Mouse (Mus musculus) megakaryocyte, adult 5-6 weeks (primary cell): Measurements from ENCODE around the gene Sertad3. TPM values are rescaled to one million over a fixed set of nuclear protein-coding genes. Genes with fewer than 3 reads are reported as not detected.
A peak's percentile ranks its signal among the peaks of the same experiment; 100 is the strongest.
"Not testable (repeated sequence)": the region's sequence is repeated elsewhere in the genome, so short reads cannot be mapped to it uniquely, and the experiment has no call there.

Experiments used
- ATAC-seq: 2 replicates; pipeline ENCODE4 v1.8.0; 2016; ENCODE audit warnings: mild to moderate bottlenecking, inconsistent platforms; ENCODE audit not compliant: poor library complexity, severe bottlenecking
- total RNA-seq, 2 experiments: library from RNA; stranded (forward) in 1 of 2; stranded (reverse) in 1 of 2; fragments of 153-499, 151-499 nt in 1 of 2; fragments of 221-1000, 200-1000 nt in 1 of 2; gene quantifications; 2 replicates each; pipeline versions ENCODE4 v1.2.3 to v1.2.4; 2015 to 2017

The Sertad3 gene
- total RNA-seq, 2 experiments from 2014 or later, result 5.8 to 11.6 TPM

- peak; percentile 60 for ATAC-seq
These were observed 17.2 kb downstream of the Sertad3 start for GRCm38 (mm10) chr7:27490543-27491329.

- no peak for ATAC-seq
These were observed 18.3 kb downstream of the Sertad3 start for GRCm38 (mm10) chr7:27491856-27492255.

GRCm38 (mm10) chr7:27493022-27493421, 19.5 kb downstream of the Sertad3 start:
- ATAC-seq, result no peak

GRCm38 (mm10) chr7:27493450-27493849, 19.9 kb downstream of the Sertad3 start:
- no peak for ATAC-seq

GRCm38 (mm10) chr7:27494659-27495367, 21.2 kb downstream of the Sertad3 start:
- ATAC-seq, result not testable (repeated sequence)

GRCm38 (mm10) chr7:27499036-27499435, 25.5 kb downstream of the Sertad3 start, which contains the start of gene Prx:
TSS of gene Prx (plus strand) at chr7:27499324.
- no peak for ATAC-seq

GRCm38 (mm10) chr7:27501620-27502019, 28.1 kb downstream of the Sertad3 start:
- no peak for ATAC-seq

GRCm38 (mm10) chr7:27506765-27507370, 33.3 kb downstream of the Sertad3 start:
- peak; percentile 38; the same call in 1 of the 2 replicates for ATAC-seq

- peak; percentile 94 for ATAC-seq
These were observed 34.4 kb downstream of the Sertad3 start for GRCm38 (mm10) chr7:27507711-27508647.

GRCm38 (mm10) chr7:27508648-27509005, 35.1 kb downstream of the Sertad3 start:
- peak; percentile 72 for ATAC-seq

GRCm38 (mm10) chr7:27510809-27511208, 37.2 kb downstream of the Sertad3 start:
- ATAC-seq, result no peak

- ATAC-seq, result no peak
These were observed 41.4 kb downstream of the Sertad3 start for GRCm38 (mm10) chr7:27514961-27515360.

GRCm38 (mm10) chr7:27518314-27518713, 44.7 kb downstream of the Sertad3 start:
- no peak for ATAC-seq

GRCm38 (mm10) chr7:27520104-27520503, 46.5 kb downstream of the Sertad3 start:
- no peak for ATAC-seq

GRCm38 (mm10) chr7:27520599-27520998, 47.0 kb downstream of the Sertad3 start:
- no peak for ATAC-seq

- ATAC-seq, result no peak
These were observed 49.4 kb downstream of the Sertad3 start, which contains the start of gene Hipk4 for GRCm38 (mm10) chr7:27522967-27523366. TSS of gene Hipk4 (plus strand) at chr7:27523267.

- ATAC-seq, result no peak
These were observed 50.2 kb downstream of the Sertad3 start for GRCm38 (mm10) chr7:27523805-27524204.

GRCm38 (mm10) chr7:27526039-27526827, 52.7 kb downstream of the Sertad3 start:
- ATAC-seq, result peak; percentile 97
